Mouse (Mus musculus) cerebellum, adult 8-10 months (tissue): ENCODE measurements around the gene Gpam.
"Not testable (repeated sequence)": the region's sequence is repeated elsewhere in the genome, so short reads cannot be mapped to it uniquely, and the experiment has no call there.

ENCODE experiments used
- DNase-seq: peaks from one replicate; pipeline ENCODE4 v3.0.0; 2022

Gene Gpam

GRCm38 (mm10) chr19:55127072-55127718 is at the start of gene Gpam:
TSS of gene Gpam (minus strand) at chr19:55127238.
- DNase-seq, result no peak

GRCm38 (mm10) chr19:55171585-55171984 is 44.5 kb upstream of the Gpam start:
- DNase-seq, result no peak

GRCm38 (mm10) chr19:55170399-55170798 is 43.4 kb upstream of the Gpam start:
- no peak for DNase-seq

GRCm38 (mm10) chr19:55169236-55169729 is 42.2 kb upstream of the Gpam start:
- not testable (repeated sequence) for DNase-seq

- DNase-seq, result no peak
Measured at GRCm38 (mm10) chr19:55168360-55168759, 41.3 kb upstream of the Gpam start.

- no peak for DNase-seq
Measured at GRCm38 (mm10) chr19:55167741-55168140, 40.7 kb upstream of the Gpam start.

GRCm38 (mm10) chr19:55166741-55167140 is 39.7 kb upstream of the Gpam start:
- DNase-seq, result no peak

GRCm38 (mm10) chr19:55165954-55166353 is 38.9 kb upstream of the Gpam start:
- DNase-seq, result no peak

- DNase-seq, result no peak
Measured at GRCm38 (mm10) chr19:55165183-55165865, 38.3 kb upstream of the Gpam start.

GRCm38 (mm10) chr19:55164162-55164561 is 37.1 kb upstream of the Gpam start:
- no peak for DNase-seq

GRCm38 (mm10) chr19:55162271-55162670 is 35.2 kb upstream of the Gpam start:
- DNase-seq, result no peak

- no peak for DNase-seq
Measured at GRCm38 (mm10) chr19:55159826-55160225, 32.8 kb upstream of the Gpam start.

GRCm38 (mm10) chr19:55158606-55159005 is 31.6 kb upstream of the Gpam start:
- no peak for DNase-seq

GRCm38 (mm10) chr19:55157029-55157428 is 30.0 kb upstream of the Gpam start:
- DNase-seq, result no peak

- no peak for DNase-seq
Measured at GRCm38 (mm10) chr19:55152983-55153382, 25.9 kb upstream of the Gpam start.

GRCm38 (mm10) chr19:55152274-55152673 is 25.2 kb upstream of the Gpam start:
- not testable (repeated sequence) for DNase-seq

- no peak for DNase-seq
Measured at GRCm38 (mm10) chr19:55149646-55150045, 22.6 kb upstream of the Gpam start.

GRCm38 (mm10) chr19:55148109-55148508 is 21.1 kb upstream of the Gpam start:
- DNase-seq, result no peak

- no peak for DNase-seq
Measured at GRCm38 (mm10) chr19:55147568-55147967, 20.5 kb upstream of the Gpam start.

- DNase-seq, result no peak
Measured at GRCm38 (mm10) chr19:55145136-55145535, 18.1 kb upstream of the Gpam start.

- no peak for DNase-seq
Measured at GRCm38 (mm10) chr19:55144691-55145090, 17.7 kb upstream of the Gpam start.

GRCm38 (mm10) chr19:55143391-55144300 is 16.6 kb upstream of the Gpam start:
- no peak for DNase-seq

GRCm38 (mm10) chr19:55139301-55139700 is 12.3 kb upstream of the Gpam start:
- no peak for DNase-seq
